15 mouse cellular contexts compared by ENCODE assay signal in the genomic region with DNA sequence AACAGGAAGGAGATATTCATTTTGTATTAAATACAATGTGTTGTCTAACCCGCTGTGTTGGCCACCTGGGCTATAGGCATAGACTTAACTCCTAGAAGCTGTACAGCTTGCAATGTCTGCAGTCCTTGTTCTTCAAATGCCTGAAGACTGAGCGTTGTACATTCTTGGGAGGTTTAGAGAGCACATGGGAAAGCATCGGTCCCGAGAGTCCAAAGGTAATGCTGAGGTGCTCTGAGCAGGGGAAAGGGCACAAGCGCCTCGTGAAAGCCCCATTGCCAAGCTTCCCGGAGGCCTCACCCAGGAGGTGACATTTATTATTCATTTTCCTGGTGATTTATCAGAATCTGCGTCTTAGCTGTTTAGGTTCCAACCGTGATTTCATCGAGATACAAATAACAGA.
"Had no signal": no experiment of that assay in that cellular context is flagged by ENCODE, and none has a peak within 500 bp of the region (broad histone marks: within the 10 kb centered on the region; RNA-seq: fewer than 3 reads in every experiment).

No protein-coding gene starts in this region.

- ATAC-seq: hindbrain, embryonic 16.5 days; inflammation-experienced regulatory T-cells, adult 6 months; liver, postnatal 0 days; midbrain, embryonic 16.5 days had no signal

- H3K4me1 ChIP-seq: liver, embryonic 13.5 days; midbrain, embryonic 12.5 days had no signal

- H3K9me3 ChIP-seq: limb, embryonic 12.5 days; liver, embryonic 13.5 days; lung, embryonic 15.5 days; midbrain, embryonic 12.5 days; neural tube, embryonic 13.5 days had no signal

- DNase-seq: layer of hippocampus, postnatal 36 days; liver; liver, embryonic 13.5 days; liver, postnatal 0 days; lung, postnatal 14 days; right cerebral cortex, postnatal 14 days; thymus, adult 2 months; thymus, postnatal 25 days had no signal

- H3K9ac ChIP-seq: limb, embryonic 12.5 days; liver, embryonic 13.5 days; liver, postnatal 0 days; lung, embryonic 15.5 days; midbrain, embryonic 12.5 days; neural tube, embryonic 13.5 days had no signal

- H3K36me3 ChIP-seq: limb, embryonic 12.5 days; liver, embryonic 13.5 days; lung, embryonic 15.5 days; midbrain, embryonic 12.5 days; neural tube, embryonic 13.5 days had no signal

- H3K27ac ChIP-seq: limb, embryonic 12.5 days; liver, embryonic 13.5 days; lung, embryonic 15.5 days; midbrain, embryonic 12.5 days; neural tube, embryonic 13.5 days had no signal

- H3K4me3 ChIP-seq: limb, embryonic 12.5 days; liver, embryonic 13.5 days; lung, embryonic 15.5 days; midbrain, embryonic 12.5 days; neural tube, embryonic 13.5 days had no signal

- H3K27me3 ChIP-seq: limb, embryonic 12.5 days; liver, embryonic 13.5 days; lung, embryonic 15.5 days; midbrain, embryonic 12.5 days; neural tube, embryonic 13.5 days had no signal

- H3K4me2 ChIP-seq: limb, embryonic 12.5 days; liver, embryonic 13.5 days; lung, embryonic 15.5 days; midbrain, embryonic 12.5 days; neural tube, embryonic 13.5 days had no signal
